Mouse (Mus musculus) cerebellum, adult 11-12 months (tissue): ENCODE results near the gene Daam2.

ENCODE experiments used
- DNase-seq: peaks from one replicate; pipeline ENCODE4 v3.0.0; 2022

Gene Daam2

DNA sequence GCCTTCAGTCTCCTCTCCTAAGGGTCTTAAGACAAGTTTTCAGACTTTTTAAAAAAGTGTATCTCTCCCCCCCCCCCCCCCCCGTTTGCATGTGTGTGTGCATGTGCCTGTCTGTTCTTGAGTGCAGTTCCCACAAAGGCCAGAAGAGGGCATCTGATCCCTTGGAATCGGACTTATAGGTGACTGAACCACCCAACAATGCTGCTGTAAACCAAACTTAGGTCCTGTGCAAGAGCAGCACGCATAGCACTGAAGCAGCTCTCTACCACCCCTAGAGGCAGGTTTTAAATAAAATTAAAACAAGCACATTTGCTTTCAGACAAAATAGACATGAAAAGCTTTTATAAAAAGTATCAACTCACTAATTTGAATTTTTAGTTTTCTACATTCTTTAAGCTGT is 33.9 kb downstream of the Daam2 start:
- peak; percentile 68 for DNase-seq

- peak; percentile 91 for DNase-seq
Observed at GRCm38 (mm10) chr17:49528503-49529205, 35.5 kb downstream of the Daam2 start.

GRCm38 (mm10) chr17:49528033-49528432 is 36.1 kb downstream of the Daam2 start:
- DNase-seq, result peak; percentile 97

DNA sequence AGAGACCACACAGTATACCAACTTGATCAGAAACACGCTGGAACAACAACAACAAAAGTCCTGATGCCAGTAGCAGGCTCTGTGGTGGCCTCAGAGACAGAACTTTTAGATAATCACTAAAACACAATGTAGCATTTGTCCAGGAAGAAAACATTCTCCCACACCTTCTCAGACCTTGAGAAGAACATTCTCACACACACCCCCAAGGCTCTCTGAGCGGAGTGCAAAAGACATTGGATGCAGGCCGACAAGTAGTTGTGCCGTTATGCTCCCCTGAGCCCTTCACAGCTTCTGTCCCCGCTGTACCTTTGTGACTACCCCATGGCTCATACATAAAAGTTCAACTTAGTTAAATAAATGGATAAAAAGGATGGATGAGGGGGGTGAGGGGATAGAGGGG is 37.6 kb downstream of the Daam2 start:
- DNase-seq, result no peak

DNA sequence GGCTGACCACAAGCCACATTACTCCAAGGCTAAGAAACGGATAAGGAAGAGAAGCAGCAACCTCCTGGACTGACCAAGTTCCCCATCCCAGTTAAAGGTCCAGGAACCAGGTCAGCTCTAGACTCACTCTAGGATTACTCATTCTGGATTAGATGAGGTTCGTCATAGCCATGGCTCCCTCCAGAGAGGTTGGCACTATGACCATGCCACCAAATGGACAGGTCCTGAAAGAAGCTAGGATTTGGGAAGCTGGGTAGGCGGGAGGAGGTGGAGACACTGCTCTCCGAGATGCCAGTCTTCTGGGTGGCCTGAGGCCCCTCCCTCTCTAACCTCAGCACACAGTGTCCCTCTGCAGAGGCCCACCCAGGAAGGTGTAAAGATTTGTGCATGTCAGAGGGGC is 38.2 kb downstream of the Daam2 start:
- DNase-seq, result peak; percentile 84

- DNase-seq, result no peak
Observed at GRCm38 (mm10) chr17:49524584-49524983, 39.6 kb downstream of the Daam2 start.

GRCm38 (mm10) chr17:49522435-49522834 is 41.7 kb downstream of the Daam2 start:
- DNase-seq, result no peak

DNA sequence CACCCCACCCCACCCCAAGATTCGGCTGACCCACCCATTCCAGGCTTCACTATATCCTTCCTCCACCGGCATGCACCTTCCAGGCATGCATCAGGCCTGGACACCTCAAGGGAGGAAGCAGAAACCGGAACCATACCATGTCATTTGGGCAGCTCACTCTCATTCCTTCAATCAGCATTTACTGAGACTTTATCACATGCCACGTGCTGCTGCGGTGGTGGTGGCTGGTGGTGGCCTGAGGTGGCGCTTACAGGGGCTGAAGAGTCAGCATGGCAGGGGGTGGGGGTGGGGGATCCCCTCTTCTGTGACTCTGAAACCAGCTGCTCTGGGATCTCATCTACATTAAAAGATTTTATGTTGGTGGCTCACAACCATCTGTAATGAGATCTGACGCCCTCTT is 42.1 kb downstream of the Daam2 start:
- no peak for DNase-seq

DNA sequence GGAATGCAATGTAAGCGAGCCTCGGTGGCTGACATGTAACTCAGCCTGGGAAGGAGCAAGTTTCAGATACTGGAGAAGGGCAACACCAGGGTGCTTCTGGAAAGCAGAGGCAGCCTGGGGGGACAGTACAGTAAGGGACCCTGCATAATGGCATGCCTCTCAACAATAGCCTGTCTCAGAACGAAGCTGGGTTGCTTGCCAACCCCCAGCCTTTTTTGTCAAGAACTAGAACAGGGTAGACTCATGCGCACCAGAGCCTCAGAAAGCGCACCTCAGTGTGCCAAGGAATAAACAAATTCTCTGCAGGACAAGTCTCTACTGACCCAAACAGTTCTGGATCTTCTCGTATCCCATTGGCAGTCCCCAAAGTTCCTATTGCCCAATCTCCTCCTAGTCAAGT is 43.5 kb downstream of the Daam2 start:
- no peak for DNase-seq

DNA sequence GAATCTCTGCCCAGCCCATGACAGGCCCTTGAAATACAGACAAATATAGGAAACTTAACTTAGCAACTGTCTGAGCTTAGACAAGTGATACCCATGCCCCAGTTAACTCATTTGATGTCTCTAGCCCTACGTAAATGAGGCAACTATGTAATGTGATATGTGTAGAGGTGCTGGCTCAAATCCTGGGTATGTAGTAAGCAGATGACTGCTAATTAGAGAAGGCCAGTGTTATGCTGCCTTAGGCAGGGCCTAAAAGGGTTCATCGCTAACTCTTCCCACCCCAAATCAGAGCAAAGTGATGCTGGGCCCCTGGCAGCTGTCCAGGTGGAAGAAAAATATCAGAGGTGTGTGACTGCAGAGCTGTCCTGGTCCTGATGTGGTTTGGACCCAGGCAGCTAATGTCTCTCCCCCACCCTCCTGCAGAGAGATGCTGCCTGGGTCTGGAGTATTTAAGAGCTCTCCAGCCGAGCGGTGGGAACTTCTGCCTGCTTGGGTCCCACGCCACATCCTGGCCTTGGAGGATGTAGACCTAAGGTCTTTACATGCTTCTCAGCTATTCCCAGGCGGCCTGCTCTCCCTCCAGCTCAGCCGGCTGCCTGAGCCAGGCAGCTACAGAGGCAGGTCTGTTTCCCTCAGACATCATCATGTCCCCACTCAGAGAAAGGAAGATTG is 44.4 kb downstream of the Daam2 start:
- no peak for DNase-seq

- no peak for DNase-seq
Observed at GRCm38 (mm10) chr17:49517091-49517490, 47.1 kb downstream of the Daam2 start.

- no peak for DNase-seq
Observed at GRCm38 (mm10) chr17:49515678-49516077, 48.5 kb downstream of the Daam2 start.

DNA sequence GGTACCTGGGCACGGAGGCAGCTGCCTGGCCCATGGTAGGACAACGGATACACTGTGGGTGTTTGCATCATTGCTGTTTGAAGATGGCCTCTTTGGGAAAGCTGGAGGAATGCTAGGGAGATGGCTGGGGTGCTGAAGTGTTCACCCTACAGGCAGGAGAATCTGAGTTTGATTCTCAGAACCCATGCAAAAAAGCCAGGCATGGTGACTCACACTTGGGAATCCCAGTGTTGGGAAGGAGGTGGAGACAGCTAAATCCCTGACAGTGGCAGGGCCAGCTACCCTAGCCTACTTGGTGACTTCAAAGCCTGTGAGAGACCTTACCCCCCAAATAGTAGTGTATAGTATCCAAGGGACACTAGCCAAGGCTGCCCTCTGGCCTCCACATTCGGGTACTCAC is 49.0 kb downstream of the Daam2 start:
- no peak for DNase-seq

DNA sequence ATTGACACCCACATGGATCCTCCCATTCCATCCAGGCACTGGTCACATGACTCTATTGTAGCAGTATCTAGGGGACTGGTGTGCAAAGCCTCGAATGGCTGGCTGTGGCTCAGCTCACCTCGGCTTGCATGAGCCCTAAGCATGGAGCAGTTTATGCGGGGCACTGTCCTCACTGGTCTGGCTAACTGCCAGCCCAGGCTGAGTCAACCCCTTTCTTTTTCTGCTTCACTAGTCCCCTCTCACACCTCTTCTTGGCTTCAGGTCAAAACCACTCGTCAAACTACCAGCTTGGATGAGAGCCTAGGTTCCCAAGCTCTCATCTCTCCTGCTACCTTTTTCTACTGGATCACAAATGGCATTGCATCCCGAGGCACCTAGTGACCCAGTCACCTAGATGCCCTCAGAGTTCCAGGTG is 51.5 kb downstream of the Daam2 start:
- peak; percentile 87 for DNase-seq

GRCm38 (mm10) chr17:49509431-49509830 is 54.7 kb downstream of the Daam2 start:
- DNase-seq, result peak; percentile 27

- peak; percentile 87 for DNase-seq
Observed at GRCm38 (mm10) chr17:49503246-49503900, 60.8 kb downstream of the Daam2 start.

- DNase-seq, result no peak
Observed at GRCm38 (mm10) chr17:49500234-49500633, 63.9 kb downstream of the Daam2 start.

DNA sequence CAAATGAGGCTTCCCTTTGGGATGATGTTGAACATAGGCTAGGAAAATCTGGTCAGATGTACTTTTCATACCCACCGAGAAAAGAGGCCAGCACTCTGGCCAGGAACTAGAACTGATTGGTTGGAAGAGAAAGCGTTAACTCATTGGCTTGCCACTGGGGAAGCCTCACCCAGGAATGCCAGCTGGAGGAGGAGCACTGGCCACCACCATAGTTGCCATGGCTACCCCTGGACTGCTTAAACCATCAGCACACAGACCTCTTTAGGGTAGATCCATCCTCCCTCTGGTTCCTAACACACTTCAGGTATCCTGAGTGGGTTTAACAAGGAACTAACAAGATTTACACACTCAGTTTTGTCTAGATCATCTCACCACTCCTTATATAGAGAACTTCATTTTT is 64.5 kb downstream of the Daam2 start:
- no peak for DNase-seq

GRCm38 (mm10) chr17:49498169-49498568 is 66.0 kb downstream of the Daam2 start:
- no peak for DNase-seq

DNA sequence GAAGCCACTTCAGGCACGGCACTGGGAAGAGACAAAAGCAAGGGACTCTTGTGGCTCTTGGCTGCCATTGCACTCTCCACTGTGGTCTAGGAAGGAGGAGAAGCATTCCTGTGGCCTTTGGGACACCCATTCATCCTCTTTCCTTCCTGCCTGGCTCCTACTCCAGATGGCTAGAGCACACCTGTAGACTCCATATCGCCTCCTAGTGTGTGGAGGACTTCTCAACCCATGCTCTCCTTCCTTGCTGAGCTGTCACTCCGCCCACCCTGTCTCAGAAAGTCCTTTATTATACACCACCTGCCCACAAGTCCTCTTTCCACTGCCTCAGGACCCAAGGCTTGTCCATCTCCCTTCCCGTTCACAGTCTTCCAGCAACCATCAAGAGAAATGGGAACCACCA is 70.9 kb downstream of the Daam2 start:
- DNase-seq, result no peak

GRCm38 (mm10) chr17:49489098-49489497 is 75.0 kb downstream of the Daam2 start:
- DNase-seq, result no peak

GRCm38 (mm10) chr17:49484435-49484834 is 79.7 kb downstream of the Daam2 start:
- no peak for DNase-seq

DNA sequence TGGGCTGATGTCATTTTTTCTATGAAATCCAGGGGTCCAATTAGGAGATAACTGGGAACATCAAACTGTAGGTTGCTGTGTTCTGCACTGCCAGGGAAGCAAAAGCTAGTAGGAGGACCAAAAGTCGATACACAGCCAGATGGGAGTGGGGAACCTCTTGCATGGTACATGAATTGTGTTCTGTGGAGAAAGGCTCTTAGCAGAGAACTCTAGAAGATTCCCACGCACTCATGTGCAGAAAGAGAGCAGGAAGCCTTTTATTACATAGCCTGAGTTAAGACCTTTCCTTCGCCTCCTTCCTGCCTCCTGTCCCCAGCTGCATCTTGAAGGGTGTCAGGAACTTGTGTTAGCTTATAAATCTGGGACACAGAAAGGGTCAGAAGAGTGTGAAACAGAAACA is 82.3 kb downstream of the Daam2 start:
- no peak for DNase-seq

- DNase-seq, result no peak
Observed at GRCm38 (mm10) chr17:49477370-49477769, 86.8 kb downstream of the Daam2 start.
